Mouse (Mus musculus): ENCODE data around the gene Prkn. TPM values are rescaled to one million over a fixed set of nuclear protein-coding genes. Genes with fewer than 3 reads are reported as not detected.

The Prkn gene
- polyA plus RNA-seq, 1 experiment = not detected

DNA sequence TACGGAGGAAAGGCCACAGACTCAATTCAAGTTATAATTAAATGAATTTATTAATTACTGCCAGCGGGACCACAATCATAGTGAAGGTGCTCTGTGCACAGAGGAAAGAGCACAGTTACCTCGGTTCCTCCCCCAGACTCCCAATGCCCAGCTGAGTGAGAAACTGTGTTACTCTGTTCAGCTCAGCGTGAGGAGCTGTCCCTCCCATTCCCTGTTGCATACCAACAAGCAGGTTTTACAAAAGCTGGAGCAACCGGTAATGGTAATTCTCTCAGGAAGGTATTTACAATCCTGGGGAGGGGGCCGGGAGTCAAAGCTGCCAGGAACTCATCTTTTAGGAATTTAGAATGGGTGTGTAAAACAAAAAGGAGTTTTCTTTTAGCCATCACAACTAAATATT lies 1207.3 kb downstream of the Prkn start:
- Histone ChIP-seq H3K36me3 (ENCODE audit: control insufficient read depth, insufficient read depth) (no peaks in the 10 kb centered on the region), H3K79me2 (ENCODE audit: control insufficient read depth, insufficient read depth) (no peaks in the 10 kb centered on the region), H3K79me3 (ENCODE audit: low read depth) (no peaks in the 10 kb centered on the region), H3K4me3 (ENCODE audit: insufficient read depth, poor library complexity, severe bottlenecking) (no peak overlapping the region), H3ac (ENCODE audit: control insufficient read depth, insufficient read length, low read depth) (no peak overlapping the region), H3K27me3 (ENCODE audit: control insufficient read depth, insufficient read depth, insufficient read length) (no peaks in the 10 kb centered on the region)
- TF ChIP-seq USF1 (IDR thresholded peaks at IDR 0.05; ENCODE audit: low read depth) = no peak
- no peak for TF ChIP-seq MAX (IDR thresholded peaks at IDR 0.05)
- no peak for TF ChIP-seq FOSL1 (IDR thresholded peaks at IDR 0.05; ENCODE audit: insufficient read depth, low read length, poor library complexity, severe bottlenecking)

DNA sequence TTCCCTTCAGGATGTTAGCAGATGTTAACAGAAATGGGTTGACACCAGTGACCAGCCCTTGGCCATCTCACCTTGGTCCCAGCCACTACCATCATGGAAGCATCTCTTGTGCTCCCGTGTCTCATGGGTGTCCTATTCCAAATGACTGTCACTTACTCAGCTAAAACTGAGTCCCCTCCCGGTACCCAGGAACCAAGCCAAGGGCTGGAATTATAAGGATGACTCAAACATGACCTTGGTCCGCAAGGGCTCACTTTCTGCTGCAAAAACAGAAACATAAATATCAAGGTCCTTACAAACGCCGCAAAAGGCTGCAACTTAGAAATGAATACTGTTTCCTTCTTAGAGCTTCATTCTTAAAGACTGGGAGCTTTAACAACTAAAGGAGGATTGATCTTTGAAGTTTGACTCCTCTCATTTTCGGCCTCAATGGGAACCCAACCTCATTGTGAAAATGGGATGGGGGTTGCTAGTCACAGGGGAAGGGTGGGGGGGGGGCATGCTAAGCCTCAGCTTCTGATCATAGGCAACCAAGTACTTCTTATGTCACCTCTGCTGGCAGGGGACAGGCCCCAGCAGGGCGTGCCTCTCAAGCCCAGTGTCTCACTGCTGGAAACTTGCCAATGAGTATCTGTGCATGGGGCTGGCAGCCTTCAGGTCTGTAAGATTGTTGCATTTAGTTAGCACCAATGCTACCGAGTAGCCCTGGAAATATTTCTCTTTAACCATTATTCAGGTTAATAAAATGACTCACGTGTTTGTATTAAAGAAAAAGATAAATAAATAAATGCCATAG lies 1208.7 kb downstream of the Prkn start:
- Histone ChIP-seq H3K27me3 (ENCODE audit: control insufficient read depth, insufficient read depth, insufficient read length) (no peaks in the 10 kb centered on the region), H3K79me3 (ENCODE audit: low read depth) (no peaks in the 10 kb centered on the region), H3K4me3 (ENCODE audit: insufficient read depth, poor library complexity, severe bottlenecking) (no peak overlapping the region), H3K36me3 (ENCODE audit: control insufficient read depth, insufficient read depth) (no peaks in the 10 kb centered on the region), H3ac (ENCODE audit: control insufficient read depth, insufficient read length, low read depth) (no peak overlapping the region), H3K79me2 (ENCODE audit: control insufficient read depth, insufficient read depth) (no peaks in the 10 kb centered on the region)
- TF ChIP-seq CTCF (IDR thresholded peaks at IDR 0.05; ENCODE audit: control insufficient read depth, insufficient read depth, insufficient read length) (no peak), FOSL1 (IDR thresholded peaks at IDR 0.05; ENCODE audit: insufficient read depth, low read length, poor library complexity, severe bottlenecking) (no peak), MAX (IDR thresholded peaks at IDR 0.05) (no peak), MYOD1 (IDR thresholded peaks at IDR 0.05; ENCODE audit: control insufficient read depth, insufficient read length, low read depth) (no peak), USF1 (IDR thresholded peaks at IDR 0.05; ENCODE audit: low read depth) (no peak), MYOG (IDR thresholded peaks at IDR 0.05; ENCODE audit: control insufficient read depth, extremely low read depth, insufficient read length) (no peak), CEBPB (IDR thresholded peaks at IDR 0.05; ENCODE audit: low read depth) (no peak)

- H3ac ChIP-seq (ENCODE audit: control insufficient read depth, insufficient read length, low read depth) = no peak overlapping the region
- no peaks in the 10 kb centered on the region for H3K79me3 ChIP-seq (ENCODE audit: low read depth)
- no peak for TF ChIP-seq MYOD1 (IDR thresholded peaks at IDR 0.05; ENCODE audit: control insufficient read depth, insufficient read length, low read depth)
- no peak for TF ChIP-seq FOSL1 (IDR thresholded peaks at IDR 0.05; ENCODE audit: insufficient read depth, low read length, poor library complexity, severe bottlenecking)
- no peak for TF ChIP-seq CTCF (IDR thresholded peaks at IDR 0.05; ENCODE audit: control insufficient read depth, insufficient read depth, insufficient read length)
- no peak for TF ChIP-seq USF1 (IDR thresholded peaks at IDR 0.05; ENCODE audit: low read depth)
- no peak for TF ChIP-seq MYOG (IDR thresholded peaks at IDR 0.05; ENCODE audit: control insufficient read depth, extremely low read depth, insufficient read length)
- TF ChIP-seq CEBPB (IDR thresholded peaks at IDR 0.05; ENCODE audit: low read depth) = no peak
- no peak for TF ChIP-seq MAX (IDR thresholded peaks at IDR 0.05)
- no peaks in the 10 kb centered on the region for H3K36me3 ChIP-seq (ENCODE audit: control insufficient read depth, insufficient read depth)
- H3K4me3 ChIP-seq (ENCODE audit: insufficient read depth, poor library complexity, severe bottlenecking) = no peak overlapping the region
- H3K27me3 ChIP-seq (ENCODE audit: control insufficient read depth, insufficient read depth, insufficient read length) = no peaks in the 10 kb centered on the region
- no peaks in the 10 kb centered on the region for H3K79me2 ChIP-seq (ENCODE audit: control insufficient read depth, insufficient read depth)
These were observed 1210.1 kb downstream of the Prkn start for GRCm38 (mm10) chr17:12050261-12050660.

DNA sequence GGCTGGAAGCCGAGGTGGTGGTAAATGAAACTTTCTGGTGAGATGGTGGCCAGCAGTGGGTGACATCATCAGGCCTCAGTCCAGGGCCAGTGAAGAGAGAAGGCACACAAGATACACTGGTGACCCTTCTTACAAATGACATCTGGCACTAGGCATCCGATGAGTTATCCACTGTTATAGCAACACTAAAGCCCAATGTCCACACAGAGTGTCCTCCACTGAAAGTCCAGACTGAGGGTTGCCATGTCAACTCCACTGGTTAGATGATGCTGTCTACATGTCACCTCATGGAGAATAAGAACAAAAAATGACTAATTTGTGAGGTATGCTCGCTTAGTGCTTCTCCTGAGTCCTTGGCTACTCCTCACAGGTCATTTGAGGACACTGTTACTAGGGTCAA lies 1210.8 kb downstream of the Prkn start:
- H3K79me2 ChIP-seq (ENCODE audit: control insufficient read depth, insufficient read depth) = no peaks in the 10 kb centered on the region
- H3K36me3 ChIP-seq (ENCODE audit: control insufficient read depth, insufficient read depth) = no peaks in the 10 kb centered on the region
- no peak overlapping the region for H3ac ChIP-seq (ENCODE audit: control insufficient read depth, insufficient read length, low read depth)
- no peaks in the 10 kb centered on the region for H3K79me3 ChIP-seq (ENCODE audit: low read depth)
- no peak for TF ChIP-seq CTCF (IDR thresholded peaks at IDR 0.05; ENCODE audit: control insufficient read depth, insufficient read depth, insufficient read length)
- TF ChIP-seq MYOD1 (IDR thresholded peaks at IDR 0.05; ENCODE audit: control insufficient read depth, insufficient read length, low read depth) = no peak
- TF ChIP-seq MAX (IDR thresholded peaks at IDR 0.05) = no peak
- no peak for TF ChIP-seq USF1 (IDR thresholded peaks at IDR 0.05; ENCODE audit: low read depth)
- TF ChIP-seq MYOG (IDR thresholded peaks at IDR 0.05; ENCODE audit: control insufficient read depth, extremely low read depth, insufficient read length) = no peak
- TF ChIP-seq CEBPB (IDR thresholded peaks at IDR 0.05; ENCODE audit: low read depth) = no peak
- no peak for TF ChIP-seq FOSL1 (IDR thresholded peaks at IDR 0.05; ENCODE audit: insufficient read depth, low read length, poor library complexity, severe bottlenecking)
- H3K27me3 ChIP-seq (ENCODE audit: control insufficient read depth, insufficient read depth, insufficient read length) = no peaks in the 10 kb centered on the region
- H3K4me3 ChIP-seq (ENCODE audit: insufficient read depth, poor library complexity, severe bottlenecking) = no peak overlapping the region

DNA sequence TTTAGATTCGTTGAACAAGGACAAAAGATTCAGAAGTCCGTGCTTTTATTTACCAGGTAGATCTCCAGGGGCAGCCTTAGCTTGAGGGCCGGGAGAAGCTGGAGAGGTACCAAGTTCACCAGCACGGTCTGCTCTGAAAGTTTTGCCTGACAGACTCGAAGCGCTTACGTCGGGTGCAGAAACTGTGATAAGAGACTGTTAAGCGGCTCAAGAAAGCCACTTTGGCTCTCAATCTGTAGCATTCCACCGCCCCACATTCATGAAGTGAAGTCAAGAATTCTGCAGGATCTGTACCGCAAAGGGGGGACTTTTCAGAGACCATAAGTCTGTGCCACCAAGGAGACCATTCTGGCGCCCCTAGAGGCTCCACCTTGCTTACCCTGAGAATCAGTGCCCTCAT lies 1212.5 kb downstream of the Prkn start:
- Histone ChIP-seq H3K4me3 (ENCODE audit: insufficient read depth, poor library complexity, severe bottlenecking) (no peak overlapping the region), H3K36me3 (ENCODE audit: control insufficient read depth, insufficient read depth) (no peaks in the 10 kb centered on the region), H3K79me2 (ENCODE audit: control insufficient read depth, insufficient read depth) (no peaks in the 10 kb centered on the region), H3K79me3 (ENCODE audit: low read depth) (no peaks in the 10 kb centered on the region), H3K27me3 (ENCODE audit: control insufficient read depth, insufficient read depth, insufficient read length) (no peaks in the 10 kb centered on the region), H3ac (ENCODE audit: control insufficient read depth, insufficient read length, low read depth) (no peak overlapping the region)
- no peak for TF ChIP-seq FOSL1 (IDR thresholded peaks at IDR 0.05; ENCODE audit: insufficient read depth, low read length, poor library complexity, severe bottlenecking)
- no peak for TF ChIP-seq CEBPB (IDR thresholded peaks at IDR 0.05; ENCODE audit: low read depth)
- TF ChIP-seq MAX (IDR thresholded peaks at IDR 0.05) = no peak
- no peak for TF ChIP-seq MYOG (IDR thresholded peaks at IDR 0.05; ENCODE audit: control insufficient read depth, extremely low read depth, insufficient read length)
- no peak for TF ChIP-seq MYOD1 (IDR thresholded peaks at IDR 0.05; ENCODE audit: control insufficient read depth, insufficient read length, low read depth)
- TF ChIP-seq CTCF (IDR thresholded peaks at IDR 0.05; ENCODE audit: control insufficient read depth, insufficient read depth, insufficient read length) = no peak
- no peak for TF ChIP-seq USF1 (IDR thresholded peaks at IDR 0.05; ENCODE audit: low read depth)

- H3K79me3 ChIP-seq (ENCODE audit: low read depth) = no peaks in the 10 kb centered on the region
- no peaks in the 10 kb centered on the region for H3K36me3 ChIP-seq (ENCODE audit: control insufficient read depth, insufficient read depth)
- H3K27me3 ChIP-seq (ENCODE audit: control insufficient read depth, insufficient read depth, insufficient read length) = no peaks in the 10 kb centered on the region
- no peak overlapping the region for H3ac ChIP-seq (ENCODE audit: control insufficient read depth, insufficient read length, low read depth)
- H3K79me2 ChIP-seq (ENCODE audit: control insufficient read depth, insufficient read depth) = no peaks in the 10 kb centered on the region
- H3K4me3 ChIP-seq (ENCODE audit: insufficient read depth, poor library complexity, severe bottlenecking) = no peak overlapping the region
- TF ChIP-seq CTCF (IDR thresholded peaks at IDR 0.05; ENCODE audit: control insufficient read depth, insufficient read depth, insufficient read length) (no peak), MYOD1 (IDR thresholded peaks at IDR 0.05; ENCODE audit: control insufficient read depth, insufficient read length, low read depth) (no peak), MAX (IDR thresholded peaks at IDR 0.05) (no peak), FOSL1 (IDR thresholded peaks at IDR 0.05; ENCODE audit: insufficient read depth, low read length, poor library complexity, severe bottlenecking) (no peak), USF1 (IDR thresholded peaks at IDR 0.05; ENCODE audit: low read depth) (no peak), MYOG (IDR thresholded peaks at IDR 0.05; ENCODE audit: control insufficient read depth, extremely low read depth, insufficient read length) (no peak), CEBPB (IDR thresholded peaks at IDR 0.05; ENCODE audit: low read depth) (no peak)
These were observed 1218.9 kb downstream of the Prkn start for GRCm38 (mm10) chr17:12059041-12059440.
